Mouse (Mus musculus): ENCODE results near the gene Gpsm3.

The Gpsm3 gene

GRCm38 (mm10) chr17:34583397-34583796 lies 6.2 kb upstream of the Gpsm3 start:
- no peak for DNase-seq (ENCODE audit: low read depth, low spot score)

- no peak for DNase-seq (ENCODE audit: low read depth, low spot score)
Measured at GRCm38 (mm10) chr17:34583819-34584218, 5.8 kb upstream of the Gpsm3 start.

DNA sequence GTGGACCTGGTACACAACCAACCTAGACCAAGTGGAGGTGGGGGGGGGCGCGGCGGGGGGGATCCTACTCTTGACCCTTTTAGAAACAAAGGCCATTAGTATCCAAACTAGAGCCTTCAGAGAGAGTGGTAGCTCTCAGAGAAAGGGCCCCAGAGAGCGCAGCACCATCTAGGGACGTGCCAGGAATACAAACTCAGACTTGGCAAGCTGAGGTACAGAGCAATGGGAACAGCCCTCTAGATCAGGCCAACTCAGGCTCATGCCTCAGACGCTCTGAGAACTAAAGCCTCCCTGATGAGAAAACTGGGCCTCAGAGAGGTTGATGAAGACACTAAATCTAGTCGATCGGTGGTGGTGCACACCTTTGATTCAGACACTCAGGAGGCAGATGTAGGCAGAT lies 4.5 kb upstream of the Gpsm3 start:
- DNase-seq (ENCODE audit: low read depth, low spot score): no peak

DNA sequence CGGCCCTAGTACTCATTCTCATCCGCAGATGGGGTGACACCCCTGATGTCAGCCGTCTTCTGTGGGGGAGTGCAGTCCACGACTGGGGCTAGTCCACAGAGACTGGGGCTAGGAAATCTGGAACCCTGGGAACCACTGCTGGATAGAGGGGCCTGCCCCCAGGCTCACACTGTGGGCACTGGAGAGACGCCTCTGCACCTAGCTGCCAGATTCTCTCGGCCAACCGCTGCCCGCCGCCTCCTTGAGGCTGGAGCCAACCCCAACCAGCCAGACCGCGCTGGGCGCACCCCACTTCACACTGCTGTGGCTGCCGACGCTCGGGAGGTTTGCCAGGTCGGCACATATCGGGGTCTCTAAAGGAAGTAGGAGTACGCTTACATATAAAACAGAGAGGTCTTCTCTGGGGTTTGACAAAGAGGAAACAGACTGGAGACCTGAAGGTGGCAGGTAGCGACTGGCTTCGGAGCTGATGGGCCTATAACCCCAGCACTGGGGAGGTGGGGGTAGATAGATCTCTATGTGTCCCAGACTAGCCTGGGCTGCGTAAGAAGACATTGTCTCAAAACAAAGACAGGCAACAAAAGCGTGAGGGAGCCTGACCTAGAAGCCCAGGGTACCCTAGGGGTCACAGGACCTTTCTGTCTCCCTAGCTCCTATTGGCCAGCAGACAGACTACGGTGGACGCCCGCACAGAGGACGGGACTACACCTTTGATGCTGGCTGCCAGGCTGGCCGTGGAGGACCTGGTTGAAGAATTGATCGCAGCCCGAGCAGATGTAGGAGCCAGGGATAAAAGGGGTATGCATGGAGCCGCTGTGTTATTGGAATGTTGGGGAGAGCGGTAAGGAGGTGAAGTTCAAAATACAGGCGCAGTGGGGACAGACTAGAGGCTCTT lies 3.5 kb upstream of the Gpsm3 start:
- peak; percentile 31 for DNase-seq (ENCODE audit: low read depth, low spot score)

DNA sequence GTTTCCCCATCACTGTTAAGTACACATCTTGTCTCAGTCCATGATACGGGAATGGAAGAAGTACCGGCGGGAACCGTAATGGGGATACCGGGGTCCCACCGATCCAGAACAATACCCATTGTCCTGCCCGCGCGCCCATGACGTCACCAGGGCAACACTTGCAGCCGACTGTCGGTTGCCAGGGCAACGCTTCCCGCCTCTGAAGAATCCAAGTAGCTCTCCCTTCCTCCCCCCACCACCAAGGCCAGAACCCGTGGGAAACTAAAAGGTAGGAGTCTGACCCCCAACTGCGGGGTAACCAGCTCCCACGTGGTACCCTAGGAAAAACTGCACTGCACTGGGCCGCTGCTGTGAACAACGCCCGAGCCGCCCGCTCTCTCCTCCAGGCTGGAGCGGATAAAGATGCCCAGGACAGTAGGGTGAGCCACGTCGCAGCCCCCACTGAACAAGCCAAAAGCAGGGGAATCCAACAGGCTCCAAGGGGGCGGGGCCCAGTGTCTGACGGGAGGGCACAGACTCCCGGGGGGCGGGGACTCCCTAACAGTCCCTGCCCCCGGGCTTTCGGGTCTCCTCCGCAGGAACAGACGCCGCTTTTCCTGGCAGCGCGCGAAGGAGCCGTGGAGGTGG lies 2.7 kb upstream of the Gpsm3 start:
- DNase-seq (ENCODE audit: low read depth, low spot score): peak; percentile 97

DNA sequence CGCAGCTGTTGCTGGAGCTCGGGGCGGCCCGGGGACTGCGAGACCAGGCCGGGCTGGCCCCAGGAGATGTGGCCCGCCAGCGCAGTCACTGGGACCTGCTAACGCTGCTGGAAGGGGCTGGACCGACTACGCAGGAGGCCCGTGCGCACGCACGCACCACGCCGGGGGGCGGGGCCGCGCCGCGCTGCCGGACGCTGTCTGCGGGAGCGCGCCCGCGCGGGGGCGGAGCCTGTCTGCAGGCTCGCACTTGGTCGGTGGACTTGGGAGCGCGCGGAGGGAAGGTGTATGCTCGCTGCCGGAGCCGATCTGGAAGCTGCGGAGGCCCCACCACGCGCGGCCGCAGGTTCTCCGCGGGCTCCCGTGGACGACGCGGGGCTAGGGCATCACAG lies 2.2 kb upstream of the Gpsm3 start:
- peak; percentile 92 for DNase-seq (ENCODE audit: low read depth, low spot score)

GRCm38 (mm10) chr17:34587814-34588213 lies 1.8 kb upstream of the Gpsm3 start:
- DNase-seq (ENCODE audit: low read depth, low spot score): no peak

DNA sequence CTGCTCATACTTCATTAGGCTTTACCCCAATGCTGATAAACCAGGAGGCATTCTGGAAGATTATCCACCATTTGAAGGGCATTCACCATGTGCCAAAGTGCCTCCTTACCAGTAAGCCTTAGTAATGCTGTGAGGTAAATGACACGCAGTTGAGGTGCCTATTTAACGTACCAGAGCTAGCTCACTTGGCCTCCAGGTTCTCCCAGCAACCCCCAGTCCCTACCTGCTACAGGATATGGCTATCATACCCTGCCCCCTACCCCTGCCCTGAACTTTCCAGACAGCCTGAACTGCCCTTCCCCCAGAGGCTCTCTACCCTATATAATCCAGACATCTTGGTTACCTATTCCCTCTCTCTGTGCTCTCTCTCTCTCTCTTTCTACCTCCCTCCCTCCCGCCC lies 839 bp upstream of the Gpsm3 start:
- no peak for DNase-seq (ENCODE audit: low read depth, low spot score)

DNA sequence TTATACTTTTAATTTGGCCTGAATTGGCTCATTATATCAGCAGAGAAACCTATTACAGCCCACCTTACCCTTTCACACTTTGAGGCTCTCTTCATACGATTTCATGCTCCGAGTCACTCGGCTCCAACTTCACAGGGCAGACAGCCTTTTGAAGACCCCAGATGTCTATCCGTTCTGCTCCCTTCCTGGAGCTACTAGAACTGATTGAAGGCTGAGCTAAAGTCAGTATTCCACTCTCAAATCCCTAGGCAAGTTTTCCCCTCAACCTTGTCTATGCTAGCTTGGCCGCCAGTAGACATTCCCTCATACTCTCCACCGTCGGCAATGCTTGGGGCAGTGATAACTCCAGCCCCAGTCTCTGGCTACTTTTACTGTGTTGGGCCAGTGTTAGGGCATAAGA lies 400 bp upstream of the Gpsm3 start:
- no peak for DNase-seq (ENCODE audit: low read depth, low spot score)

DNA sequence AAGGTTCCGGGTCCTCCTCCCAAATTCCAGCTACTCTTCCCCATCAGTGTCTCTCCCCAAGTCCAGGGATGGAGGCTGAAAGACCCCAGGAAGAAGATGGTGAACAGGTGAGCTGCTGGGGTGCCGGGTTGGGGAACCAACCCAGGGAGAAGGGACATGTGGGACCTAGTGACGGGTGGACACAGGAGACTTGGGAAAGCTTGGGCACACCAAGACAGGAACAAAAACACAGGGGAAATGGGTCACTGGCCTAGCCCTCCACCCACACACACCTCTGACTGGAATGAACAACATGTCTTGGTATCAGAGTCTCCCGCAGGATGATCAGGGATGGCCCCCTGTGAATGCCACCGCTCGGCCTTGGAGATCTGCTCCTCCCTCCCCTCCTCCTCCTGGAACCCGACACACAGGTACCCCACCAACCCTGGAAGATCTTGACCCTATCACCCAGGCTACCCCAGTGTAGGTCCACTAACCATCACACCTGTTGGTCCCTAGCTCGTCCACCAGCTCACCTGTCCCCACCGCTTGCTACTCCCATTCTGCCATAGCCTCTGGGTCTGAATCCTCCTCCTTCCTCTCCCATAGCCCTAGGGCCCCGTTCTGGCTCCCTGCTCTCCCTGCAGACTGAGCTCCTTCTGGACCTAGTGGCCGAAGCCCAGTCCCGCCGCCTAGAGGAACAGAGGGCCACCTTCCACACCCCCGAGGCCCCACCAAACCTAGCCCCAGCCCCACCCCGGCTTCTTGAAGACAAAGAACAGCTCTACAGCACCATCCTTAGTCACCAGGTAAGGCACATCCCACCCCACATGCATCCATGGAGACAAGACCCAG lies 765 bp downstream of the Gpsm3 start:
- DNase-seq (ENCODE audit: low read depth, low spot score): no peak

DNA sequence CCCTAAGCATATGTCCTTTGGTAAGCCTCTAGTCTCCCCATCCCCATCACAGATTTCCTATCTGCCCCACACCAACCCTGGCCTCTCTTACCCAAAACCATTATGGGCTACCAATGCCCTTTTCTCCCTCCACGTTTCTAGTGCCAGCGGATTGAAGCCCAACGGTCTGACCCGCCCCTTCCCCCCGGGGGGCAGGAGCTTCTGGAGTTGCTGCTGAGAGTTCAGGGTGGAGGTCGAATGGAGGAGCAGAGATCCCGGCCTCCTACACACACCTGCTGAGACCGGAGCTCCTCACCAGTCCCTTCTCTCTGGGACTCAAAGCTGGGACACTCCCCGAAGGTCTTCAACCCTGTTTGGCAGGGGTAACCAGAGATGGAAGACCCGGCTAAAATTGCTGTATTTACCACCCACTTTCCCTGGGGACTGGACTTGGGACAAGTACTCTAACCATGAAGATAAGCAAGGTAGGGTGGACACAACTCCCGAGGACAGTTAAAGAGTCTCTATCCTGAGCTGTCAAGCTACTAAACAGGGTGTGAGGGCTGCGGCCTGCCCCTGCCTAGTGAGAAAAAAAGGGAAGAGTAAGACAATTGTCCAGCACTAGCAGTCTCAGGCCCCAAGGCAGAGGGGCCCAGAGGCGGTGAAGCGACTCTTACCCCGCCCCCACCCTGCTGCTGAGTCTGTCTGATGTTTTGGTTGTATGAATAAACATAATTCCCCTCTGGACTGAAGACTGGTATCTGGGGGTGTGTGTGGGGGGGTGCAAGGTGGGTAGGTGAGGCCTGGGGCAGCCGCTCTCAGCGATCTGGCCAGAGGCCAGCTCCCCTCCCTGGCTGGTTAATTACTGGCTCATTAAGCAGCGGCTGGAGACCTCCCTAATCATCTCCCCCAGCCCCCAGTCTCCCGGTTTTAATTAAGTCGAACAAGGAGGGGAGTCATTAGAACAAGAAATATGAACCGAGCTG lies 1.7 kb downstream of the Gpsm3 start, which contains the start of gene Pbx2:
TSS of gene Pbx2 (plus strand) at position 238 of the 965 bp plus-strand sequence.
- peak; percentile 41 for DNase-seq (ENCODE audit: low read depth, low spot score)

DNA sequence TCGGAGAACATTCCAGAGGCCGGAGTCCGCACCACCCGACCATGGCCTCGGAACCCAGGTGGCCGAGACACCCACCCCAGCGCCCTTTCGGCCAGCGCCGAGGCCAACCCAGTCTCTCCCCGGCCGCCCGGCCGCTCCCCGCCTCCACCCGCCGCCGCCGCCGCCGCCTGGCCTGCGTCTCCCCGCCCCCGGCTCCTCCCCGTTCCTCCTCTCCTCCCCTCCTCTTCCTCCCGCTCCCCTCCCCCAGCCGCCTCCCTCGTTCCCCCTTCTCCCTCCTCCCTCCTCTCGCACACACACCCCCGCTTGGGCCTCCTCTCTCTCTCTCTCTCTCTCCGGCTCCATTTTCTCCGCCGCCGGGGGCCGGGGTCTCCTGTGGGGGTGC lies 2.4 kb downstream of the Gpsm3 start:
- peak; percentile 85 for DNase-seq (ENCODE audit: low read depth, low spot score)

GRCm38 (mm10) chr17:34592581-34593549 lies 3.3 kb downstream of the Gpsm3 start:
- DNase-seq (ENCODE audit: low read depth, low spot score): peak; percentile 79

DNA sequence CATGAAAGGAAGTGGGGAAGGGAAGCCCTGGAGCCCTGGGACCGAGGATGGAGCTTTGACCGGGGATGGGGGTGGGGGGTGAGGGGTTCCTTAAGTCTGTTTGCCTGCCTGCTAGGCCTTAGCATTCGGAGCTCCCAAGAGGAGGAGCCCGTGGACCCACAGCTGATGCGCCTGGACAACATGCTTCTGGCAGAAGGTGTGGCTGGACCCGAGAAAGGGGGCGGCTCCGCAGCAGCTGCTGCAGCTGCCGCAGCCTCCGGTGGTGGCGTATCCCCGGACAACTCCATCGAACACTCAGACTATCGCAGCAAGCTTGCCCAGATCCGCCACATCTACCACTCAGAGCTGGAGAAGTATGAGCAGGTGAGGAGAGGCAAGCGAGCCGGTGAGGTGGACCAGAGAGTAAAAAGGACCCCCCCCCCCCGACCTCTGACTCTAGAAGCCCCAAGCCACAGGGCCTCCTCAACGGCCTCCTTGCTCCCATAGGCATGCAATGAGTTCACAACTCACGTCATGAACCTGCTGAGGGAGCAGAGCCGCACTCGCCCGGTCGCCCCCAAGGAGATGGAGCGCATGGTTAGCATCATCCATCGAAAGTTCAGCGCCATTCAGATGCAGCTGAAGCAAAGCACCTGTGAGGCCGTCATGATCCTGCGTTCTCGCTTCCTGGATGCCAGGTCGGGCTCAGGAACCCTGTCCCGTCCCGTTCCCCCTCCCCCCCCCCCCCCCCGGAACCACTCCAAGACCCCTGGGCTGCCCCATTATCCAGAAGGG lies 4.3 kb downstream of the Gpsm3 start:
- peak; percentile 38 for DNase-seq (ENCODE audit: low read depth, low spot score)

GRCm38 (mm10) chr17:34596098-34596497 lies 6.5 kb downstream of the Gpsm3 start:
- DNase-seq (ENCODE audit: low read depth, low spot score): no peak

DNA sequence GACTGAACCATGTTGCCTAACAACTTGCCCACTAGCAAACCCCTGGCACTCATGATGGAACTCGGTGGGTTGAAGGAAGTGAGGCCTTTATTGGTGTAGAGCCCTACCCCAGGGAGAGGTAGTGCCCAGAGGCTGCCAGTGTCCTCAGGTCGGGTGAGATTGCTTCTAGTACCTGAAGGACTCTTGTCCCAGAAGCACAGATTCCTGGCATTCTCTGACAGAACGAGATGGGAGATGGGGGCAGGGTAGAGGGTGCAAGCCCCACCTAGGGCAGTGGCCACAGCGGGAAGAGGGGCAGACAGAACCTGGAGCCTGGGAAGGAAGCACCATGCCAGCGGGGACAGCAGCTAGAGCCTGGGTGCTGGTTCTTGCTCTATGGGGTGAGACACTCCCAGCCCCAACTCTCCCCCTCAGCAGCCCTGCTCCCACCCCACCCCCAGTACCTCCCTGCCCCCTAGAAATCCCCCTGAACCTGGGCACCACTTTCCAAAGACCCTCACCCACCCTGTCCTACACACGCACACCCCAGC lies 8.0 kb downstream of the Gpsm3 start, which contains the start of gene Ager:
TSS of gene Ager (plus strand) at position 297 of the 530 bp plus-strand sequence.
- DNase-seq (ENCODE audit: low read depth, low spot score): no peak

GRCm38 (mm10) chr17:34599891-34600290 lies 10.3 kb downstream of the Gpsm3 start:
- no peak for DNase-seq (ENCODE audit: low read depth, low spot score)

DNA sequence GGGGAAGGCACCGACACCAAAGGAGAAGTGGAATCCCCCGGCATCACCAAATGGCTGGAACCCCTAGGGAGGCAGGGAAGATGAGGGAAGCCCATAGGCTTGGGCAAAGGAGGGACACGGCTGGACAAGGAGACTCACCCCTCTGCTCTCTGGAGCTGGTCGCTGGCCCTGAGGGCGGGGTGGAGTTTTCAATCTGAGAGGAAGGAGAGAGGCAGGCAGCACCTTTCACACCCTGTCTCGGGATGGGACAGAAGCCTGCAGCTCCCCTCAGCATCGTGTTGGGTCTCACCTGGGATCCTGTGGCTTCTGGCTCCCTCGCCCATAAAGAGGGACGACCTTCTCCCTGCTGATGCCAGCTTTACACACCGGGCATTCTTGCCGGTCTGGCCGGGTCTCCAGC lies 12.2 kb downstream of the Gpsm3 start:
- no peak for DNase-seq (ENCODE audit: low read depth, low spot score)

All from R1 (cell line).